Mouse (Mus musculus): ENCODE data around the gene Ssc4d. TPM values are rescaled to one million over a fixed set of nuclear protein-coding genes. Genes with fewer than 3 reads are reported as not detected.

The Ssc4d gene
- polyA plus RNA-seq, 1 experiment = 0.62 TPM

DNA sequence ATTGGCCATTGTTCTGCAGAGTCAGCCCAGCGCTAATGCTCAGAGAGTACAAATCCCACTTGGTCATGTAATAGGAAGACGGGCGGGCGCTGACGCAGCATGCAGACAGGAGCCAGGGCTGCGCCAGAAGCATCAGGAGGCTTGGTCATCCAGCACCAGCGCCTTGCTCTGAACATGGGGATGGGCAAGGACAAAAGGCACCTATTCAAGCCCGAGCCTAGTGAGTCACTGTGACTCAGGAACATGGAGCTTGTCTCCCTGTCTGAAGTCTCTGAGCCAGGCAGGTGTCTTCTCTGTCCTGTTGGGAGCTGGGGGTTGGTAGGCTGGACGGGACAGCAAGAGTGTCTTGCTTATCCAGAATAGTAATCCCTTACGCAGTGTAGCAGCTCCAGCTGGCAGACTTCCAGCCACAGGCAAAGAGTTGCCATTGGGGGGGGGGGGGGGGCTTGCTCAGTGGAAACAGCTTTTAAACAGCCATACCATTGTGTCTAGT lies 28.4 kb downstream of the Ssc4d start:
- no peaks in the 10 kb centered on the region for H3K36me3 ChIP-seq (ENCODE audit: control insufficient read depth, insufficient read depth, low read length)
- no peak for TF ChIP-seq POLR2A (IDR thresholded peaks at IDR 0.05; ENCODE audit: control insufficient read depth, low read depth, low read length)
- TF ChIP-seq CTCF (IDR thresholded peaks at IDR 0.05; ENCODE audit: control insufficient read depth, insufficient read depth, insufficient replicate concordance, low read depth, low read length) = no peak
- H3K4me1 ChIP-seq (ENCODE audit: control insufficient read depth, insufficient read depth, low read length) = peaks cover 1% of the 10 kb centered on the region; the same call in 1 of the 2 replicates
- no peak overlapping the region for H3K27ac ChIP-seq (ENCODE audit: control insufficient read depth, insufficient read depth, low read depth, low read length)
- H3K4me3 ChIP-seq (ENCODE audit: control insufficient read depth, low read depth, low read length) = no peak overlapping the region
- H3K27me3 ChIP-seq (ENCODE audit: control insufficient read depth, insufficient read depth, low read length) = no peaks in the 10 kb centered on the region

DNA sequence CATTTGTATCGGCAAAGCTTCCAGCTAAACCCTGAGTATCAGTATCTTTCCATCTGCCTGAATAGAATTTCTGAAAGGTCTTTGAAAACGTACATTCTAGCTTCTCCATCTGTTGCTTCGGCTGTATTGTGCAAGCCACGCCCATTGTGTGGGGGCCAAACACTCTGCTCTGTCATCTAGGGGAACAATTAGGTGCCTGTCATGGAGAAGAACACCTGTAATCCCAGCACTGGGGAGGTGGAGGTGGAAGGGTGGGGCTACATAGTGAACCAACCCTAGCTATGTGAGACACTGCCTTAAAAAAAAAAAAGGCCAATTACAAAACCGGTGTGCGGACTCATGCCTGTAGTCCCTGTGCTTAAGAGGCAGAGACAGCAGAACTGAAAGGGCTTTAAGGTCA lies 31.6 kb downstream of the Ssc4d start:
- TF ChIP-seq CTCF (IDR thresholded peaks at IDR 0.05; ENCODE audit: control insufficient read depth, insufficient read depth, insufficient replicate concordance, low read depth, low read length) = no peak
- TF ChIP-seq POLR2A (IDR thresholded peaks at IDR 0.05; ENCODE audit: control insufficient read depth, low read depth, low read length) = no peak
- Histone ChIP-seq H3K4me3 (ENCODE audit: control insufficient read depth, low read depth, low read length) (no peak overlapping the region), H3K4me1 (ENCODE audit: control insufficient read depth, insufficient read depth, low read length) (no peaks in the 10 kb centered on the region; the same call in 1 of the 2 replicates), H3K36me3 (ENCODE audit: control insufficient read depth, insufficient read depth, low read length) (no peaks in the 10 kb centered on the region), H3K27me3 (ENCODE audit: control insufficient read depth, insufficient read depth, low read length) (no peaks in the 10 kb centered on the region), H3K27ac (ENCODE audit: control insufficient read depth, insufficient read depth, low read depth, low read length) (no peak overlapping the region)

DNA sequence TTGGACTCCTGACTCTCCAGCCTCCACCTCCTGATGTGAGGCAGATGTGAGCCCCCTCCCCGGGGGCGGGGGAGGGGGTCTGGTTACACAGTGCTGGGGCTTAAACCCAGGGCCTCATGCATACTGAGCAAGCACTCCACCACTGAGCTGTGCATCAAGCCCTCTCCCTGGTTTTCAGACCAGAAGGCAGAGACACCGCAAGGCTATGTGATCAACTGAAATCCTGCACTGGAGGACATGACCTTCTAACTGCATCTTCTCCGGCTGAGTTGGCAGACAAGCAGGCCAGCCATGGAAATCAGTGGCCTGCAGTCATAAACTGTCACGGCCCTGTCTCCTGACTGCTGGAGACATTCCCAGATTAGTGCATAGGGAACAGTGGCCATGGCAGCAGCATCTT lies 33.7 kb downstream of the Ssc4d start:
- H3K27ac ChIP-seq (ENCODE audit: control insufficient read depth, insufficient read depth, low read depth, low read length) = no peak overlapping the region
- no peaks in the 10 kb centered on the region for H3K36me3 ChIP-seq (ENCODE audit: control insufficient read depth, insufficient read depth, low read length)
- H3K4me3 ChIP-seq (ENCODE audit: control insufficient read depth, low read depth, low read length) = peak overlapping the region; percentile 10
- no peaks in the 10 kb centered on the region for H3K27me3 ChIP-seq (ENCODE audit: control insufficient read depth, insufficient read depth, low read length)
- H3K4me1 ChIP-seq (ENCODE audit: control insufficient read depth, insufficient read depth, low read length) = no peaks in the 10 kb centered on the region; the same call in 1 of the 2 replicates
- TF ChIP-seq POLR2A (IDR thresholded peaks at IDR 0.05; ENCODE audit: control insufficient read depth, low read depth, low read length) (no peak), CTCF (IDR thresholded peaks at IDR 0.05; ENCODE audit: control insufficient read depth, insufficient read depth, insufficient replicate concordance, low read depth, low read length) (no peak)

DNA sequence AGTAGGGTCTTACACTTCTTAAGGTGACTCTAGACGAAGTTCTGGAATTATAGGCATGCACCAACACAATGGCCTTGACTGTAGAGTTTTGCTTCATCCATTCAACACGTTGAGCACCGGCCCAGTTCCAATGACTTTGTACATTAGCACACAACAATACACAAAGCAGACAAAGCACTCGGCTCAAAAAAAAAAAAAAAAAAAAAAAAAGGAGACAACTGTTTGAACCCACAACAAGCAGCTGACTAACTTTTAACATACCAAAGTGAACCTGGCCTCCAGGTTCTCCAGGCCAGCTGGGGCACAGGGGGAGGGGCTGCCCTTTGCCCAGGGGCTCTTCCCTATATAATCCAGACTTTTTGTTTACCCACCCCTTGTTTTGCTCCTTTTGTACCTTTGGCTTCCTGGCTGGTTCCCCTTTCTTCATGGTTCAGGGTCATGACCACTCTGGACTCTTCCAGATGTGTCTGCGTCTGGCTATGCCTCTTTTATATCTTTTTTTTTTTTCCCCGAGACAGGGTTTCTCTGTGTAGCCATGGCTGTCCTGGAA lies 38.6 kb downstream of the Ssc4d start:
- TF ChIP-seq POLR2A (IDR thresholded peaks at IDR 0.05; ENCODE audit: control insufficient read depth, low read depth, low read length) (no peak), CTCF (IDR thresholded peaks at IDR 0.05; ENCODE audit: control insufficient read depth, insufficient read depth, insufficient replicate concordance, low read depth, low read length) (no peak)
- peaks cover 9% of the 10 kb centered on the region for H3K4me1 ChIP-seq (ENCODE audit: control insufficient read depth, insufficient read depth, low read length)
- no peaks in the 10 kb centered on the region for H3K36me3 ChIP-seq (ENCODE audit: control insufficient read depth, insufficient read depth, low read length)
- no peak overlapping the region for H3K4me3 ChIP-seq (ENCODE audit: control insufficient read depth, low read depth, low read length)
- no peak overlapping the region for H3K27ac ChIP-seq (ENCODE audit: control insufficient read depth, insufficient read depth, low read depth, low read length)
- no peaks in the 10 kb centered on the region for H3K27me3 ChIP-seq (ENCODE audit: control insufficient read depth, insufficient read depth, low read length)

DNA sequence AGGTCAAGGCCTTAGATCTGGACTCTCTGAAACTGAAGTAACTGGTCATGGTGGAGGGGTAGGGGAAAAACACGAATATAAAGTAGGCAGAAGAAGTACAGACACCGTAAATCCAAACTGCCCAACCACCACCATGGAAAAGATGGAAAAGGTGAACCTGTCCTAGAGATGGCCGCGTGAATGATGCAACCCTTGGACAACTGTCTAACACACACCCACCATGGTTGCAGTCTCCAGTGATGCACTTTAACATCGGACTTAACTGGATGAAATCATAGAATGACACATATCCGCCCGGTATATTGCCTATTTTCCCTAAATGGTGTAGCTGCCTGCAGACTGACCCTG lies 39.2 kb downstream of the Ssc4d start:
- TF ChIP-seq CTCF (IDR thresholded peaks at IDR 0.05; ENCODE audit: control insufficient read depth, insufficient read depth, insufficient replicate concordance, low read depth, low read length) (no peak), POLR2A (IDR thresholded peaks at IDR 0.05; ENCODE audit: control insufficient read depth, low read depth, low read length) (no peak)
- Histone ChIP-seq H3K4me1 (ENCODE audit: control insufficient read depth, insufficient read depth, low read length) (peaks cover 9% of the 10 kb centered on the region), H3K4me3 (ENCODE audit: control insufficient read depth, low read depth, low read length) (peak overlapping the region; percentile 94), H3K36me3 (ENCODE audit: control insufficient read depth, insufficient read depth, low read length) (no peaks in the 10 kb centered on the region), H3K27ac (ENCODE audit: control insufficient read depth, insufficient read depth, low read depth, low read length) (peak overlapping the region; percentile 86), H3K27me3 (ENCODE audit: control insufficient read depth, insufficient read depth, low read length) (no peaks in the 10 kb centered on the region)

DNA sequence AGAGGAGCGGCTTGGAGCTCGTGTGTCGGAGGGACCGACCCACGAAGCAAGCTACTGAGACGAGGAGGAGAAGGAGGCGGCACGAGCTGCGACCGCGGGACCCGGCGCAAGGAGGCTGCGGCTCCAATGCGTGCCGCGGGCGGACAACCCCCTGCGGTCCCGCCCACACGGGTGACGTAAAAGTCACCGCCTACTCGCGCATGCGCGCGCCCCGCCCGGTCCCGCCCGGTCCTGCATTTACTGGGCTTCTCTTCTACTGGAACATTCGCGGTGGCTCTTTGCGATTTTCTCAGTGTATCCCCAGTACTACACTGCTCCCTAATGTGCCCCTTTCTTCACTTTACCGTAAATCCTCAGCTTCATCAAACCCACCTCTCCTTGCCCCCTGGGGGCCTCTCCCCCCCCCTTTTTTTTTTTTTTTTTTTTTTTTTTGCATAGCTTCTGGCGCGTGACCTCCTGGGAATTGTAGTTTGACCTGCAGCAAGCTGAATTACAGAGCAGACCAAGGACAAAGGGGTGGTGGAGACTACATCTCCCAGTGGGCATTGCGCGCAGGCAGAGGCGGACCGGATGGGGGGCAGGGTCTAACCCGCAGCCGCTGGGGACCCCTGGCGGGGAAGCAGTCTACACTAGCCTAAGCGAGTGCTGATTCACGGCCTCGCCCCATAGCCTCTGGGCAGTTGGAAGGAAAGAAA lies 39.7 kb downstream of the Ssc4d start, which contains the start of gene Ywhag:
Gene Ywhag, minus strand, starts transcription at position 136 of the 695 bp plus-strand sequence.
- TF ChIP-seq POLR2A (IDR thresholded peaks at IDR 0.05; ENCODE audit: control insufficient read depth, low read depth, low read length) (peak; percentile 99), CTCF (IDR thresholded peaks at IDR 0.05; ENCODE audit: control insufficient read depth, insufficient read depth, insufficient replicate concordance, low read depth, low read length) (peak; percentile 37; the same call in 1 of the 2 replicates)
- H3K27me3 ChIP-seq (ENCODE audit: control insufficient read depth, insufficient read depth, low read length) = no peaks in the 10 kb centered on the region
- no peaks in the 10 kb centered on the region for H3K36me3 ChIP-seq (ENCODE audit: control insufficient read depth, insufficient read depth, low read length)
- peak within 1 kb of the TSS; percentile 91 for H3K27ac ChIP-seq (ENCODE audit: control insufficient read depth, insufficient read depth, low read depth, low read length)
- peaks cover 9% of the 10 kb centered on the region for H3K4me1 ChIP-seq (ENCODE audit: control insufficient read depth, insufficient read depth, low read length)
- peak within 1 kb of the TSS; percentile 94 for H3K4me3 ChIP-seq (ENCODE audit: control insufficient read depth, low read depth, low read length)

DNA sequence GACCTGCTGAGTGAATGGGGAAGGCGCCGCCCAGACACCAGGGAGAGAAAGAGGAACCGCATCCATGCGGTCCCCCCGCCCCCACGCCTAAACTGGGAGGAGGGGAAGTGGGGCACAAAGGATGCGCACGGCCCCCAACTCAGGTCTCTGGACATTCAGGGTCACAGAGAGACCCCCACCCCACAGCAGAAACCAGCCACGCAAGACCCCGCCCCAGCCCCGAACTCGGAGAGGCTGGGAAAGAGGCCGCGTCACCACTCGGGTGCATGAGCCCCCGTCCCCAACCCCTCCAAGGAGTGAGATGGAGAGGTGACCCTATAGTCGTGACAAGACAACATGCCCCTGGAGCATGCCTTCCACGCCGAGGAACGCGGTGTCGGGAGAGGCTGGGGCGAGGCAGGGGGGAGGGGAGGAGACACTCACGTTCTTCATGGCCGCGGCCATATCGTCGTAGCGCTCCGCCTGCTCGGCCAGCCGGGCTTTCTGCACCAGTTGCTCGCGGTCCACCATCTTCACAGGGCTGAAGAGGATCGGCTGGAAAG lies 40.4 kb downstream of the Ssc4d start:
- Histone ChIP-seq H3K27me3 (ENCODE audit: control insufficient read depth, insufficient read depth, low read length) (no peaks in the 10 kb centered on the region), H3K36me3 (ENCODE audit: control insufficient read depth, insufficient read depth, low read length) (no peaks in the 10 kb centered on the region), H3K4me3 (ENCODE audit: control insufficient read depth, low read depth, low read length) (peak overlapping the region; percentile 94), H3K27ac (ENCODE audit: control insufficient read depth, insufficient read depth, low read depth, low read length) (peak overlapping the region; percentile 80), H3K4me1 (ENCODE audit: control insufficient read depth, insufficient read depth, low read length) (peaks cover 9% of the 10 kb centered on the region)
- TF ChIP-seq POLR2A (IDR thresholded peaks at IDR 0.05; ENCODE audit: control insufficient read depth, low read depth, low read length) (no peak), CTCF (IDR thresholded peaks at IDR 0.05; ENCODE audit: control insufficient read depth, insufficient read depth, insufficient replicate concordance, low read depth, low read length) (no peak)

Measured in testis, adult 2 months (tissue).